Mouse (Mus musculus): ENCODE data around the gene Snapc4.
"Not testable (repeated sequence)": the region's sequence is repeated elsewhere in the genome, so short reads cannot be mapped to it uniquely, and the experiment has no call there.

Gene Snapc4

DNA sequence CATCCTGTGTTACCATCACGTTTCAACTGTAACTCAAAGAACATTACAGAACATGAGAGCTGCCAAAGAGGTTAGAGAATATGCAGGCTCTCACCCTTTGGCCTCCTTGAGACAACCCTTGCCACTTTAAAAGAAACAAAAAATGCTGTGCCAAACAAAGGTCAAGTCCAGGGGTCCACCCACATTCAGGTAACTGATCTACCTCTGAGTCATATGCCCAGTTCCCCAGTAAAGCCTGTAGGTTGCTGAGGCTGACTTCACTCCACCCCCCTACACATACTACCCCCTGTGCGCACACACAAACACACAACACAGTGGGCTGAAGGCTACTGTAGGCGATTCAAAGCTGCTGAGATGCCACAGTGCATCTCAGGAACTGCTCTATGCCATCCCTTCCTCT is 7.3 kb upstream of the Snapc4 start:
- no peak for DNase-seq (ENCODE audit: extremely low spot score, low read depth, low spot score)

DNA sequence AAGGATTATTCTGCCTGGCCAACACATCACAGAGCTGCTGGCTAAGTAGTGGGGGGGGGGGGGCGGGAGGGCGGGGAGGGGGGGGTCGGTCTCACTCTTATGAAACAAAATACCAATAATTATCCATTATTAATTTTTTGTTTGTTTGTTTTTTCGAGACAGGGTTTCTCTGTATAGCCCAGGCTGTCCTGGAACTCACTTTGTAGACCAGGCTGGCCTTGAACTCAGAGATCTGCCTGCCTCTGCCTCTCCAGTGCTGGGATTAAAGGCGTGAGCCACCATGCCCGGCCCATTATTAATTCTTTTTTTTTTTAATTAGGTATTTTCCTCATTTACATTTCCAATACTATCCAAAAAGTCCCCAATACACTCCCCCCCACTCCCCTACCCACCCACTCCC is 418 bp upstream of the Snapc4 start:
- not testable (repeated sequence) for DNase-seq (ENCODE audit: extremely low spot score, low read depth, low spot score)

DNA sequence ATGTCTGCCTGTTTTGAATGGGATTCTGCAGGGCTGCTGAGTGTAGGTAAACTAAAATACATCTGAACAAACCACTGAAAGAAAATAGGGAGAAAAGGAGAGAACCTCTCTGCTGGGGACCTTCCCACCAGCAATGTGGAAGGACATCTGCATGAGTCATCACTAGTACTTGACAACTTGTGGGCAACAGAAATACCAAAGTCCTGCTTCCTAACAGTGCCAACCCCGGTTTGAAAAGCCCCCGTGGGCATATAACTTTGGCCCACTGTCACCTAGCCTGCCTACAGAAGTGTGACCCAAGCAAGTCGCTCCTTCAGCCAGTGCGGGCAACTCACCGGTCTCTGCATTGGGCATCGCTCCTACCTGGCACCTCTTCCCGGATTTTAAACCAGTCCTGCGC is 8.1 kb downstream of the Snapc4 start:
- no peak for DNase-seq (ENCODE audit: extremely low spot score, low read depth, low spot score)

DNA sequence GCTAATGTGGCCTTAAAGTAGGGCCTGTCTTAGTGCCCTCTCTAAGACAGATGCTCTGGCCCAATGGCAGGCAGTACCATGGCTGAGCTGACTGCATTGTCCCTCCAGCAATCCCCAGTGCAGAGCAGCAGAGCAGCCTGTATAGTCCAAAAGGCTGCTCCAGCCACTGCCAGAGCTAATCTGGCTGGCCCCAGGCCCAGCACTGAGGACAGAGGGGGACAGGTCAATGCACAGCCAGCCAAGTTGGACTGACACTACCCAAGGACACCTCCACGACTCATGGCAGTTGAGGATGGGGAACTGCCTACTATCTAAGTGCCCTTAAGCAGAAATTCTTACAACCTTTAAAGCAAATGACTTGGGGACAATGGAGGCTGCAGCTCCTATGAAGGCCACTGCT is 11.9 kb downstream of the Snapc4 start:
- no peak for DNase-seq (ENCODE audit: extremely low spot score, low read depth, low spot score)

DNA sequence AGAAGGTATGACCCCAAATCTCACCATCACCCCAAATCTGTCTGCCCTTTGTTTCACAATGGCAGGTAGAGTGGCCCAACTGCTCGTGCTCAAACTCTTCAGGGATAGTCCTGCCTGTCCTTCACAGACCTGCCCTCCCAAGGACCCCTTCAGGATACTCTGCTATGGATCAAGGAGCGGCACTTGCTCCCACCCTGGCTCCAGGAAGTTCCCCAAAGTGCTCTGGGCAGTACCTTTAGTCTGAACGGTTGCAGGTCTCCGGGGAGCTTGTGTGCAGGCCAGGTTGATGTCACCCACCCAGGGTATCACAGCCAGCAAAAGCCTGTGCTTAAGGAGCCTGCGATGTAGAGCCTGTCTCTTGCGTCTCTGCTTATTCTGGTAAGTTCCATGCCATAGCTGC is 12.5 kb downstream of the Snapc4 start:
- DNase-seq (ENCODE audit: extremely low spot score, low read depth, low spot score): no peak

DNA sequence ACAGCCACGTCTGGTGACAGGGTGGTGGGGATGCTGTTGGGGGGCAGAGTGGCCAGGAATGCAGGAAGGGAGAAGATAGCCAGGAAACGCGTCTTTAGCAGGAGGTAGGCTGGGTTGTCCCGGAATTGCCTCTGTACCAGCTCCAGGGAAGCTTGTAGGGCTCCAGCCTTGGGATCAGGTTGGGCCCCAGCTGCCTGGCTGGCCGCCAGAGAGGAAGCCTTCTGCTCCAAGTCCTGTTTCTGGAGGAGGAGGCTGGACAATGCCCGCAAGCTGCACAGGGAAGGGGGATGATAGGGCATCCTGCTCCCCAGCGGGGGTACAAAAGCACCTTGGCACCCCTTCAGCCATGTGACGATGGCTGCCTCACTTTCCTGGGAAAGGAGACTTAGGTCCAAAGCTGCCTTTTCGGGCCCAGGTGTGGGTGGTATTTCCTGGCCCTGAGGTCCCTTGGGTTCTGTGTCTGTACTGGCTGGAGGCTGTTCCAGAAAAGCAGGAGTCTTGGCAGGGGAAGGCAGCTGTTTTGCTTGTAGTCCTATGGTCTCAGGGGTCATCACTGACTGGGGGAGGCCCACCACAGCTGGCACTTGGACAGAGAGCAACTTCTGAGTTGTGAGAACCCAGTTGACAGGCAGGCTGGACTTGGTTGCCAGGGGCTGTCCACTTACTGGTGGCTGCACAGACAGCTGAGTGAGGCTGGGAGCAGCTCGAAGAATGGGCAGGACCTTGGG is 15.6 kb downstream of the Snapc4 start:
- DNase-seq (ENCODE audit: extremely low spot score, low read depth, low spot score): no peak

DNA sequence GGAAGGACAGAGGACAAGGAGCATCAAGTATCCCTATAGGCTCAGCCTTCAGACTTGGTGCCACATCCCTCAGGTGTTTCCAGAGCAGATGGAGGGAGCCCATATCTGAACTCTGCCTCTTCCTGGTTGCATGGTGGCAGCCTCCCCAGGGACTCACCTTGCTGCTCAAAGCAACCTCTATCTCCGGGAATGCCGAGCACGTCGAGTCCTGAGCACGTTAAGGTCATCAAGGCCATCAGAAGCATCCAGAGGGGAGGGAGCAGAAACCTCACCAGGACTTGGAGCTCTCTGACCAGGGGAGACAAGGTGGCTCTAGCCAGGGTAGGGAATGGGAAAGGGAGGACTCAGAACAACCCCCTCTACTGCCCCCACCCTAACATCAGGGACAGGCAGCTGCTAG is 17.0 kb downstream of the Snapc4 start:
- DNase-seq (ENCODE audit: extremely low spot score, low read depth, low spot score): no peak

DNA sequence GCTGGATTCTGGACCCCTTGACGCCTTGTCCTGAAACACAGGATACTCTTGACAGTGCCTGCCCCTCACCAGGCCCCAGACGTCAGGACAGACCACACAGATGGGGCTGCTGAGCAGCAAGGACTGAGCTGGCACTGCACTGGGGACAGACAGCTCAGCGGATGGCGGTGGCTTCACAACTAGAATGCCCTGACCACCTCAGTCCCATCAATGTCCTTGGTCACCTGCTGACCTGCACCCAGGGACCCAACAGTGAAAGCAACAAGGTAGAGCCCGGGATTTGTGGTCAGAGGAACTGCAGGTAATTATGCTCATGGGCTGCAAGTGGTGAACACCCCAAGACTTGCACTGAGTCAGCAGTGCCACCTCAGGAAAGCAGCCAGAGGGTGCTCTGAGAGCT is 17.5 kb downstream of the Snapc4 start:
- no peak for DNase-seq (ENCODE audit: extremely low spot score, low read depth, low spot score)

DNA sequence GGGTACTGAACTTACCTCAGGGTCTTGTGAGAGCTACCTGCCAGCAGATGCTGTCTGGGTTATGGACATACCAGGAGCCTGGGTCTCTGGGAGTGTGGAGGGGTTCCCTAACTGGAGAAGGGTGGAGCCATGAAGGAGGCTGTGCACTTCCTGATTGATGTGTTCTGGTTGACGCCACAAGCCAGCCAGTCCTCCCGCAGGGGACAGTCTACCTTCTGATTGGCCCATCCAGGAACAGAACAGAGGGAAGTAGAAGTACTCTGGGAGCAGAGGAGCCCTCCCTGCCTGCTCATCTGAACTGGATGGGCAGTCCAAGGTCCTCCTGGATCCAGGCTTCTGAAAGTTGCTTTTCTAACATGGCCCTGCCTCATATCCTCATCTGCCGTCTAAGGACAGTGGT is 19.7 kb downstream of the Snapc4 start, which contains the start of gene Card9:
Gene Card9 (minus strand): TSS at position 147 of the 400 bp plus-strand sequence.
- DNase-seq (ENCODE audit: extremely low spot score, low read depth, low spot score): no peak

DNA sequence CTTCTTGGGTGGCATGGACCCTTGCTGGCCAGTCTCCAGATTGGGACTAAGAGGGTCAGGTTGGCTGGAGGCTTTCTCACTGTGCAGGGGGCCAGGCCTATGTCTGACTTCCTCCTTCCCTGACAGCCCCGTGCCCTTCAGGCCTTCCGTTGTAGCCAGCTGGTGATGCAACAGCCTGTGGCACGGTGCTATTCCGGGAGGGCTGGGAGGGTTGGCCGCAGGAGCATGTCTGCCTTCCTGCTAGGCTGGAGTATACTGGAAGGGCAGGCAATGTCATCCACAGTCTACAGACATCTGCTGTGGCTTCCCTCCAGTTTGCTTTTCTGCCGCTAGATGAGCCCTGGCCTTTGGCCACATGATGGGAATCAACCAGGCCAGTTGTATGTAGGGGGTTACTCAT is 20.5 kb downstream of the Snapc4 start:
- no peak for DNase-seq (ENCODE audit: extremely low spot score, low read depth, low spot score)

DNA sequence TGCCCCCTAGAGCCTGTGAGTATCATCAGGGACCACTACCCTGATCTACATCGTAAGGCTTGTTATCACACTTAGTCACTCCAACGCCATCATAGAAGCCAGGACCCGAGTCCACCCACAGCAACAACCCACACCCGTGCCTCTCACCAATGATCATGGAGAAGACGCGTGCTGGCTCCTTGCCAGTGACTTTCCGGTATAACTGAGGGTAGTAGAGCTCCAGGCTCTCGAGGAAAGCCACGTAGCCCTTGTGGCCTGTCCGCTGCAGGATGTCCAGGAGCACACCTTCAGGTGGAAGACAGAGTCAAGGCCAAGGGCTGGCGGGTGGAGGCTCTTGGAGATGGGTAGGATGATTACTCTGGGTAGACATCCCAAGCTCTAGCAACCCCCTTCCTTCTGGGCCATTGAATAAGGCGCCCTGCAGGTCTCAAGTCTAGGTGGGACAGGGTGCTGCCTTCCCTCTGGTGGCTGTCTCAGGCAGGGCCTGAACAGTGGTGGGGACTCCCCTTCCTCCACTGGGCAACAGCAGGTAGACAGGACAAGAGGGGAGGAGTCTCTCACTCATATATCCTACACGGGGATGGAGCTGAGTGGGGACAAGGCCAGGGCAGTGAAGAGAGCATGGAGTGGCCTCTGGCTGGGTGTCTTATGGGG is 21.7 kb downstream of the Snapc4 start:
- DNase-seq (ENCODE audit: extremely low spot score, low read depth, low spot score): no peak

DNA sequence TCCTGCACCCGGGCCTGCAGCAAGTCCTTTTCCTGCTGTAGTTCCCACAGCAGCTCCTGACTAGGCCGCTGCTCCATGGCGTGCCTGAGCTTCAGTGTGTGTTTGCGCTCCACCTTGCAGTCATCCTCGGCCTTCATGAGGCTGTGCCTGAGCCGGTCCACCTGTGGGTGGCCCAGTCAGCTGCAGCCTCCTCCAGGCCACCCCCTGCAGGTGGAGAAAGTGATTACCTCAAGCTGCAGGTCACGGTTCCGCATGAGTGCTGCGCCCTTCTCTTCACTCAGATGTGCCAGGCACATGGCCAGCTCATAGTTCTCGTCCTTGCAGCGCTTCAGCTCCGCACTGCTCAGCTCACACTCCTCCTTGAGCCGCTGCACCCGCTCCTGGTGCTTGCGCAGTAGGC is 23.0 kb downstream of the Snapc4 start:
- DNase-seq (ENCODE audit: extremely low spot score, low read depth, low spot score): no peak

DNA sequence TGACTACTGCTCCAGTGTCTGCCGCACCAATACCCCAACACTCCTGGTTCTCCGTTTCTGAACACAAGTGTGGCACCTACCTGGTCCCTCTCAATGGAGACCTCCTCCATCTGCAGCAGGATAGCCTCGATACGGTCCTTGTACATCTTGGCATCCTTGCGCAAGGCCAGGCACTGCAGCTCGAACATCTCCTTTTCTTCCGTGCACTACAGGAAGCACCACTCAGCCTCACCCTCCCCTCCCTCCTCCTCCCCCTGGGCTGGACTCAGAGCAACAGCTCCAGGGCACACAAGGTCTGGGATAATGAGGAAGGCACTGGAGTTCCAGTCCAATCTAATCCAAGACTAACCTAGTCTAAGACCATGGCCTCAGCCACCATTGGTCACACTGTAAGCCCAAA is 23.8 kb downstream of the Snapc4 start:
- DNase-seq (ENCODE audit: extremely low spot score, low read depth, low spot score): no peak

DNA sequence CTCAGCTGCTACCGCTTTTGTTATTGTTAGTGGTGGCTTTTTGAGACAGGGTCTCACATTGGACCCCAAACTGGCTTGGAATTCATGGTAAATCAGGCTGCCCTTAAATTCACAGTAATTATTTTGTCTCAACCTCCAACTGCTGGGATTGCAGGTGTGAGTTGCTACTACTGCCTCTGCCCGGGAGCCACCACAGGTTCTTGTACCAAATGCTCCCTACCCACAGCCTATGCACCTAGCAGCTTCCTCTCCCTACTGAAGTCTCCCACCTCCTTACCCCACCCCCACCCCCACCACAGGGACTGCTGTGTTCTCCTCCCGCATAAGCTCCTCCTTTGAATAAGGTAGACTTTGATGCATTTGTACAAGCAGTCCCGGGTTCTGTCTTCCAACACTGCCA is 24.2 kb downstream of the Snapc4 start:
- DNase-seq (ENCODE audit: extremely low spot score, low read depth, low spot score): no peak

DNA sequence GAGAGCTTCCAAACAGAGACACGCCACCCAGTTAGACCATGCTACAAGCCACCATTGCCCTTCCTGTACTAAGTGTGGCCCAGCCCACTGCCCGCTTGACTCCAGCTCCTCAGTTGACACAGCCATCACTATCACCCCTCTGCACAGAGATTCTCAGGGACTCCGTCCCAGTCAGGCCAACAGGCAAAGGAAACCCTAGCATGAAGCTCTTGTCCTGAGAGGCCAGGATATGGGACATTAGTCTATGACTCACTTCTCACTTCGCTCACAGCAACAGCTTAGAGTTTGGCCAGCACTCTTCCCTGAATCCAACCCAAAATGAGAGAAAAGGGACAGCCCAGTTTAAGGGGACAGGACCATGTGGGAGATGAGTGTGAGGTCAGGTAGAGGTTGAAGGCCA is 26.1 kb downstream of the Snapc4 start:
- no peak for DNase-seq (ENCODE audit: extremely low spot score, low read depth, low spot score)

DNA sequence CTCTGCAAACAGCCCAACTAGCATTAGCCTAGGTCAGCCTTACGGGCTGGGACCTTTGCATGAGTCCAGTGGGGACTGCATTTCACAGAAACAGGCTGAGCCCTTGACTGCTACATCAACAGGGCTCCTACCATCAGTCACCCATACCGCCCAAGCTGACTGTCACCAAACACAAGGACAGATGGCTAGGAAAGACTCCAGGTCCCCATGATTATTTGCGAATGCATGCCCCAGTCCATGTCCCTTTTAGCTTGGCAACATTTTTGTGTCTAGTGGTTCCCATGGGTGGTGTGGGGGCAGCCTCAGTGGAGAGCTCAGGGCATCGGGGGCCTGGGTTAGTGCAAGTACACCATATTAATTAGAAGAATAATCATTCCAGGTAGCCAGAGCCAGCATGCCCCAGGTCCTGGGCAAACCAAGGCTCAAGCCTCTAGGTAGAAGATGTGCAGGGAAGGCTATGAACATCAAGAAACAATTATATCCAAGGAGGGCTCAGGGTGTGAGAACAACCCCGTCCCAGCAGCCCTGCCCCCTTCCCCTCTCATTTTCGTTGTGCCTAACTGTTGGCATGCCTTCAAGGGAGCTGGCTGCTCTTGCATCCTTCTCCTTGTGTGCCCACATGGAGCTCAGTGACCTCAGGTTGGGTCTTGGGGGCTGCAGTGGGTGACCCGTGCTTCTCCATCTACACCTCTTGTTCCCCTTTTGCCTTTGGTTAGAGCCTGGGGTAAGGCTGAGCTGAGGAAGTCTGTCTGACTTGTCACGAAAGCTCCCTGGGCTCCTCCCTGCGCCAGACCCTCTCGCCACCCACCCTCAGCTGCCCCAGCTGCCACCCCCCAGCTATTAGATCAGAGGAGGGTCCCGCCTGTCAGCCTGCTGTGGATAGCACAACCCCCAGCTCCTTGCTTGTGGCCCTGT is 27.1 kb downstream of the Snapc4 start:
- DNase-seq (ENCODE audit: extremely low spot score, low read depth, low spot score): no peak

DNA sequence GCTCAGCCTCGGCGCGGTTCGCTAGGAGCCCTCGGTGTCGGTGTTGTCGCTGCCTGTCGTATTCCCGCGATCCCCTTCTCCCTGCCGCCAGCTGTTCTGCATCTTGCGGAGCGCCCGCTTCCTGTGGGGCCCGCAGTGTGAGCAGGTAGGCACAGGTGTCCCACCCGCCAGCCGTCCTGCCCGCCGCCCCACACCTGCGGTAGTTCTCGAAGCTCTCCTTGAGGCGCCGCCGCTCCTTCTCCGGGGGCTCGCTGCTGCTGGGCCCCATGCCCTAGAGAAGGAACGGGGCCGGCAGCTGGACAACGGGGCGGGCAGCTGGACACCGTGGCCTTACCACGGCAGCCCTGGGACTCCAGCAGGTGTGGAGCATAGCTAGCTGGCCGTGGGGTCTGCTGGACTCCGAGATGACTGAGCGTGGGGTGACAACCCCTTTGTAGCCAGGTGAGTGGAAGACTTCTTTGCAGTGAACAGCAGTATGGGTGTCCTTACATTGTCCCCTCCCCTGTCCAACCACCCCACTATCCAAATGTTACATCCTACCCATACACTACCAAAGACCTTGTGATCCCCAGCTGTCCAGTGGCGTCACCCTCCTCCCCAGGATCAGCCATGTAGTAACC is 28.1 kb downstream of the Snapc4 start:
- DNase-seq (ENCODE audit: extremely low spot score, low read depth, low spot score): no peak

DNA sequence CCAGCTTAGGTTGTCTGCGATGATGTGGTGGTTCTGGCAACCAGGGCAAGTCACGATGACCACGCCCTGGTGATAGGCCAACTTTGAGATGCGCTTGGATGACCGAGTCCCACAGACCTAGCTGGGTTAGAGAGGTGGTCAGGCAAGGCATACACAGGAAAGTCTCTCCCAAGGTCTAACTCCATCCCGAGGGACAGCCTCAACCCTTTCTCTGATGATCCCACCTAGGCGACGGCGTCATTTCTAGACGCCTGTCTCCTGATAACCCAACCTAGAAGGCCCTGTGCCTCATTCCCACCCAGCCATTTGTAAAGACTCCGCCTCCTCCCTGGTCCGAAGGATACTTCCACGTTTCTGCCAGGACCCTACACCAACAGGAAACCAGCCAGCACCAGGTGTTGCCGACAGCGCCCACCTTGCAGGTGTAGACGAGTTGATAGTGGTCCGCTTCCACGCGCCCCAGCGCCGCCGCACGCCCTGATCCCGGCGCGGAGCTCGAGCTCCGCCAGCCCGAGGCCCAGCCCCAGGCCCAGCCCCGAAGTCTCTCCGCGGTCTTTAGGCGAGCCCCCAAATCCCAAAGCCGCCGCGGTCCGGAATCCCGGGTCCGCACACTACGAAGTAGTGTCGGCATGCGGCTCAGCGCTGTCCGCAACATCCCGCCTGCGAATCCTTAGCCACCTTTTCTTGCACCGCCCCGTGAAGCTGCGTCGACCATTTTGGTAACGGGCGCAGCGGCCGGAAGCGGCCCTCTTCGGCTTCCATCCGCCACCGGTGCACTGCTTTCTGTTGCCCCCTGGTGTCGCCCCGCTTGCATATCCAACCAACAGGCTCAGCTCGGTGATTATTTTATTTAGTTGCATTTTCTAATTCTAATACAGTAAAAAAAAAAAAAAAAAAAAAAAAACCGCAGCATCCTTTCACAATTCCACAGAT is 28.8 kb downstream of the Snapc4 start, which contains the start of gene Dnlz:
Gene Dnlz (minus strand): TSS at position 753 of the 933 bp plus-strand sequence.
- DNase-seq (ENCODE audit: extremely low spot score, low read depth, low spot score): peak; percentile 63

DNA sequence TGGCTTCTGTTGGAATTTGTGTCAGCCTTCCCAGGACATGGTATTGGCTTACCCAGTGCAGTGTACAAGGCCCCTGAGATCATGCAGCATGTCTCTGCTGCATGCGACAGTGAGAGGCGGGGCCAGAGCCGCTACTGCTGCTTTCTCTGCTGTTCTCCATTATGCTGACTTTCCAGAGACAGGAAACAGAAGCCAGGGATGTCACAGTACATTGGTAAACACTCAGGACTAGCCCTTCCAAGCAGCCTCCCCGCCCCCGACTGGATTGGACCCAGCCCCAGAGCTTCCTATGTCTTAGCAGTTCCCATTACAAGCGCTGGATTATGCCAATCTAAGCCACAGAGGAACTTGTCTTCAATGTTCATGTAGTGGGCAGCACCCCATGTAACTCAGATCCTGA is 32.2 kb downstream of the Snapc4 start:
- DNase-seq (ENCODE audit: extremely low spot score, low read depth, low spot score): no peak
